Mouse (Mus musculus) intestine, embryonic 16.5 days (tissue): ENCODE results near the gene Dtx1. TPM values are rescaled to one million over a fixed set of nuclear protein-coding genes. Genes with fewer than 3 reads are reported as not detected.

Source experiments
- ATAC-seq: fragments of 200-750 bp; cut with Nextera tagmentation; 2 replicates; pipeline ENCODE4 v1.8.0; 2017; ENCODE audit warnings: moderate TSS enrichment, moderate library complexity
- H3K27ac ChIP-seq: fragments of 300-500 bp; sonication (generic); 2 replicates; pipeline ENCODE4 v1.5.1; 2014; ENCODE audit warnings: mild to moderate bottlenecking, low read length
- H3K27me3 ChIP-seq: fragments of 300-500 bp; sonication (generic); replicated peaks from 2 replicates; pipeline ENCODE4 v1.6.1; 2014; ENCODE audit warnings: low read length, control low read depth, mixed read lengths; ENCODE audit not compliant: control insufficient read depth, insufficient read depth
- H3K36me3 ChIP-seq: fragments of 300-500 bp; sonication (generic); 2 replicates; pipeline ENCODE4 v1.6.1; 2014; ENCODE audit warnings: low read length, control low read depth; ENCODE audit not compliant: control insufficient read depth, insufficient read depth
- H3K4me1 ChIP-seq: fragments of 300-500 bp; sonication (generic); 2 replicates; pipeline ENCODE4 v1.6.1; 2014; ENCODE audit warnings: low read length, control low read depth, mixed read lengths; ENCODE audit not compliant: control insufficient read depth, insufficient read depth
- H3K4me2 ChIP-seq: fragments of 300-500 bp; sonication (generic); 2 replicates; pipeline ENCODE4 v1.6.1; 2014; ENCODE audit warnings: low read depth, low read length, control low read depth
- H3K4me3 ChIP-seq: fragments of 300-500 bp; sonication (generic); 2 replicates; pipeline ENCODE4 v1.5.1; 2014; ENCODE audit warnings: mild to moderate bottlenecking, low read length
- H3K9ac ChIP-seq: fragments of 300-500 bp; sonication (generic); 2 replicates; pipeline ENCODE4 v1.6.1; 2014; ENCODE audit warnings: low read depth, low read length
- H3K9me3 ChIP-seq: fragments of 300-500 bp; sonication (generic); 2 replicates; pipeline ENCODE4 v1.6.1; 2016; ENCODE audit warnings: low read length, control low read depth; ENCODE audit not compliant: control insufficient read depth
- WGBS: fragments of 180-500 bp; shearing (Covaris S2); extraction: QIAGEN DNeasy Blood & Tissue Kit; methylation state at CpG from one replicate; pipeline ENCODE4 v1.1.7; 2014; 5-methylcytosine and 5-hydroxymethylcytosine counted together
- polyA plus RNA-seq: library from polyadenylated mRNA; unstranded; fragments of >200 nt; fragmentation: Nextera tagmentation; extraction: Ambion mirVana; gene quantifications from 2 replicates; pipeline ENCODE4 v1.2.1, GENCODE M21; 2015

The Dtx1 gene
- polyA plus RNA-seq, 1 experiment from 2014 or later: 3.0 TPM

GRCm38 (mm10) chr5:120710161-120710825 lies 1.4 kb downstream of the Dtx1 start:
- Histone ChIP-seq H3K4me3 (peak overlapping the region; percentile 51), H3K27ac (no peak overlapping the region), H3K4me2 (peak overlapping the region; percentile 68), H3K4me1 (peaks cover 15% of the 10 kb centered on the region), H3K9ac (peak overlapping the region; percentile 65), H3K36me3 (no peaks in the 10 kb centered on the region), H3K9me3 (no peaks in the 10 kb centered on the region), H3K27me3 (peaks cover 51% of the 10 kb centered on the region)
- 5% methylated on average over 40 of the region's 40 CpGs for WGBS
- peak; percentile 50 for ATAC-seq

GRCm38 (mm10) chr5:120706976-120707375 lies 4.8 kb downstream of the Dtx1 start:
- peaks cover 33% of the 10 kb centered on the region for H3K27me3 ChIP-seq
- no peak for ATAC-seq
- no peak overlapping the region for H3K9ac ChIP-seq
- H3K27ac ChIP-seq: no peak overlapping the region
- no peak overlapping the region for H3K4me2 ChIP-seq
- no peaks in the 10 kb centered on the region for H3K36me3 ChIP-seq
- no peaks in the 10 kb centered on the region for H3K9me3 ChIP-seq
- 42% methylated on average over 13 of the region's 13 CpGs for WGBS
- H3K4me1 ChIP-seq: peaks cover 15% of the 10 kb centered on the region
- no peak overlapping the region for H3K4me3 ChIP-seq

DNA sequence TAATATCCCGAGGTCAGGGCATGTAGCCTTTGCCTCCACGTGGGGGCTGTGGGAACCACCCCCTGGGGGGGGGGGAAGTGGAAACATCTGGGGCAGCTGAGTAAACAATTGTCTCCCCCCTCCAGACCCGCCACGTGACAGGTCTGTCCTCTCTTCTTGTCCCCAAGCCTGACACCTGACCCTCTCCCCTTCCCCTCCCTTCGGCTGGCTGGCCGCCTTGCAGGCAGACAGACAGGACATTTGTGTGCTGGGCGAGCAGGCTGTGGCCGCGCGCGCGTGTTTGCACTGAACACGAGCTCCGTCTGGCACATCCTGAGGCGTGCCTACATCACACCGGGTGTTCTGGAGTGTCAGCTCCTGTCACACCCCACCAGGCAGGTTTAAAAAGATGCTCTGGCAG lies 5.2 kb downstream of the Dtx1 start:
- WGBS: 11% methylated on average over 14 of the region's 16 CpGs
- Histone ChIP-seq H3K4me3 (no peak overlapping the region), H3K9ac (no peak overlapping the region), H3K27ac (no peak overlapping the region), H3K4me2 (no peak overlapping the region), H3K27me3 (peaks cover 29% of the 10 kb centered on the region), H3K4me1 (peaks cover 15% of the 10 kb centered on the region), H3K36me3 (no peaks in the 10 kb centered on the region), H3K9me3 (no peaks in the 10 kb centered on the region)
- no peak for ATAC-seq

GRCm38 (mm10) chr5:120704421-120704820 lies 7.3 kb downstream of the Dtx1 start:
- 41% methylated on average over 6 of the region's 6 CpGs for WGBS
- peaks cover 5% of the 10 kb centered on the region for H3K4me1 ChIP-seq
- H3K4me3 ChIP-seq: no peak overlapping the region
- H3K9ac ChIP-seq: no peak overlapping the region
- peaks cover 8% of the 10 kb centered on the region for H3K27me3 ChIP-seq
- no peak overlapping the region for H3K4me2 ChIP-seq
- H3K9me3 ChIP-seq: no peaks in the 10 kb centered on the region
- no peaks in the 10 kb centered on the region for H3K36me3 ChIP-seq
- ATAC-seq: no peak
- no peak overlapping the region for H3K27ac ChIP-seq

- no peak for ATAC-seq
- no peak overlapping the region for H3K4me3 ChIP-seq
- H3K9ac ChIP-seq: no peak overlapping the region
- no peaks in the 10 kb centered on the region; the same call in none of the 2 replicates for H3K27me3 ChIP-seq
- no peaks in the 10 kb centered on the region for H3K9me3 ChIP-seq
- H3K27ac ChIP-seq: no peak overlapping the region
- H3K36me3 ChIP-seq: no peaks in the 10 kb centered on the region
- no peak overlapping the region for H3K4me2 ChIP-seq
- H3K4me1 ChIP-seq: peaks cover 5% of the 10 kb centered on the region
- WGBS: 78% methylated on average over 3 of the region's 3 CpGs
Measured at GRCm38 (mm10) chr5:120703660-120704059, 8.1 kb downstream of the Dtx1 start.

- 80% methylated on average over 2 of the region's 2 CpGs for WGBS
- ATAC-seq: no peak
- H3K9me3 ChIP-seq: no peaks in the 10 kb centered on the region
Measured at GRCm38 (mm10) chr5:120702969-120703368, 8.8 kb downstream of the Dtx1 start.

GRCm38 (mm10) chr5:120702421-120702820 lies 9.3 kb downstream of the Dtx1 start:
- H3K9ac ChIP-seq: no peak overlapping the region
- no peak overlapping the region for H3K4me3 ChIP-seq
- H3K27me3 ChIP-seq: no peaks in the 10 kb centered on the region; the same call in none of the 2 replicates
- H3K9me3 ChIP-seq: no peaks in the 10 kb centered on the region
- H3K4me2 ChIP-seq: no peak overlapping the region
- no peak for ATAC-seq
- no peaks in the 10 kb centered on the region for H3K36me3 ChIP-seq
- H3K27ac ChIP-seq: no peak overlapping the region
- WGBS: 82% methylated on average over 4 of the region's 4 CpGs
- peaks cover 5% of the 10 kb centered on the region for H3K4me1 ChIP-seq

More at GRCm38 (mm10) chr5:120702969-120703368, 8.8 kb downstream of the Dtx1 start:
- Histone ChIP-seq H3K27me3 (no peaks in the 10 kb centered on the region; the same call in 1 of the 2 replicates), H3K36me3 (no peaks in the 10 kb centered on the region), H3K9ac (no peak overlapping the region), H3K4me2 (no peak overlapping the region), H3K27ac (no peak overlapping the region), H3K4me1 (peaks cover 5% of the 10 kb centered on the region), H3K4me3 (no peak overlapping the region)

- Histone ChIP-seq H3K27me3 (peaks cover 9% of the 10 kb centered on the region), H3K4me1 (no peaks in the 10 kb centered on the region), H3K4me2 (no peak overlapping the region), H3K36me3 (no peaks in the 10 kb centered on the region), H3K9ac (no peak overlapping the region), H3K27ac (no peak overlapping the region), H3K4me3 (no peak overlapping the region), H3K9me3 (no peaks in the 10 kb centered on the region)
- ATAC-seq: no peak
- 59% methylated on average over 11 of the region's 11 CpGs for WGBS
Measured at GRCm38 (mm10) chr5:120700996-120701790, 10.5 kb downstream of the Dtx1 start.

DNA sequence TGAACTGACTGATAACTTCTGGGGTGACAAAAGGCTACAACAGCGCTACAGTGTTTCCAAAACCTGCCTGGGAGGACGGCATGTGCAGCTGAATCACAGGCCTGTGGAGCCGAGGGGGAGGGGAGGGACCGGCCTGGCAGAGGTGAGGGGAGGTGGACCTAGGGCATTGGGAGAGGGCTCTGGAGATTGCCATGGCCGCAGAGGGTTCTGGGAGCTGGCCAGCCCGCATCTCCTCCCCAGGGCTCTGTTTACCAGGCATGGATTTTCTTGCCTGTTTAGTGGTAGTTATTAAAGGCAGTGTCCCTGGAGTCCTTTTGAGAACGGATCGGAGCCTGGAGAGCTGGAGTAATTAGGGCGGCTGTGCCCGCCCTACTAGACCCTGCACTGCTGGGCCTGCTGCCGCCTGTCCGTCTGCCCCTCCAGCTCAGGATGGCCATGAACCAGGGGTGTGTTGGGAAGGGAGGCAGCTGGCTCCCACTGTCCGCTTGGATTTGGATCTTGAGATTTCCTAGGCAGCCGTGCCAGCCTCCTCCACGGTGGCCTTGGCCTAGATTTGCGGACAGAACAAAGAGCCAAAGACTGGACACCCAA lies 12.8 kb downstream of the Dtx1 start:
- H3K4me1 ChIP-seq: peaks cover 4% of the 10 kb centered on the region; the same call in 1 of the 2 replicates
- no peaks in the 10 kb centered on the region for H3K36me3 ChIP-seq
- H3K9ac ChIP-seq: no peak overlapping the region
- no peaks in the 10 kb centered on the region for H3K9me3 ChIP-seq
- peaks cover 31% of the 10 kb centered on the region for H3K27me3 ChIP-seq
- H3K27ac ChIP-seq: no peak overlapping the region
- H3K4me2 ChIP-seq: no peak overlapping the region
- no peak overlapping the region for H3K4me3 ChIP-seq
- no peak for ATAC-seq
- 50% methylated on average over 16 of the region's 16 CpGs for WGBS
